Mouse (Mus musculus): Measurements from ENCODE around the gene Orai2. TPM values are rescaled to one million over a fixed set of nuclear protein-coding genes. Genes with fewer than 3 reads are reported as not detected.
"Not testable (repeated sequence)": the region's sequence is repeated elsewhere in the genome, so short reads cannot be mapped to it uniquely, and the experiment has no call there.

Orai2 gene
- polyA plus RNA-seq, 3 experiments from 2014 or later: 55.8 to 72.0 (median 64.8) TPM

DNA sequence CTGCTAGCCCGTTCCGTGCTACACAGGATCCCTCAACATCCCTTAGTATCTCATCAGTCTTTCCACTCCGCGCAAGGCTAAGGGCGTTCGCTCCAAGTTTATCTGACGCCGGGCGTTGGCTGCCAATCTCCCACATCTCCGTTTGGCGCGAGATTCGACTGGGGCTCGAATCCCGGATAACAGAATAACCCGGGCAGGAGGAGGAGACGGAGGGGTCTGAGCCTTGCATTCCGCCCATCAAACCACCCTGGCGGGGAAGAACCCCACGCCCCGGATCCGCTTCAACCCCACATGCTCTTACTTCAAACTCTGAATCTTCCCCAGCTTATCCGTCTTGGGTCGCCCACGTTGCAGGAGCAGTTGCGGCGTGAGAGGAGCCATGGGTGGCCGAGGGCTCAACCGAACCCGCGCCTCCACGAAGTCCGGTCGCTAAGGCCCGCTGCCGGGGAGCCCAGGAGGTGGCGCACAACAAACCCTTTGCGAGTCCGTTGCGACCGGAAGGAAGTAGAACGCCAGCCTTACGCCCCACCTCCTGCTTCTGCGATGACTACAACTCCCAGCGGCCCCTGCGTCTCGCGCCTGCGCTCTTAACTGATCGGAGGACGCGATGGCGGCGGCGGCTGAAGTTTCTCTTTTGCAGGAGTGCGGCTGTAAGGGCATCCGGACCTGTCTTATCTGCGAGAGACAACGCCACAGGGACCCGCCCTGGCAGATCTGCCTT lies 34.8 kb downstream of the Orai2 start, which contains the start of the genes Lrwd1 and Alkbh4:
Gene Lrwd1, minus strand, starts transcription at position 504 of the 721 bp plus-strand sequence.
Gene Alkbh4, plus strand, starts transcription at position 576 of the 721 bp plus-strand sequence.
- ATAC-seq: peak; percentile 95

DNA sequence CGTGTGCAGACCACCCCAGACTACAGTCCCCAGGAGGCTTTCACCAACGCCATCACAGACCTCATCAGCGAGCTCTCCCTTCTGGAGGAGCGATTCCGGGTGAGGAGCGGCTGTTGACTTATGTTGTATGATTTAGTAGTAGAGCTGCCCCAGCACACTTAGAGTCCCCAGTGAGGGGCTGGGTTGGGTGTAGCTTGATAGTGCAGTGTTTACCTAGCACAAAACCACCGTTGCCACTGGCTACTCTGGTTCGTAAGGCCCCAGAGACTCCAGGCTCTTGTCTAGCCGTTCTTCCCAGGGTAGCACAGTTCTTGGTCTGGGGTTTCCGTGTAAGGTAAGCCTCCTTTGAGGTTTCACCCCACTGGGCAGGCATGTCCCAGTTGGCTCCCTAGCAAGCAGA lies 48.3 kb downstream of the Orai2 start:
- ATAC-seq: no peak

DNA sequence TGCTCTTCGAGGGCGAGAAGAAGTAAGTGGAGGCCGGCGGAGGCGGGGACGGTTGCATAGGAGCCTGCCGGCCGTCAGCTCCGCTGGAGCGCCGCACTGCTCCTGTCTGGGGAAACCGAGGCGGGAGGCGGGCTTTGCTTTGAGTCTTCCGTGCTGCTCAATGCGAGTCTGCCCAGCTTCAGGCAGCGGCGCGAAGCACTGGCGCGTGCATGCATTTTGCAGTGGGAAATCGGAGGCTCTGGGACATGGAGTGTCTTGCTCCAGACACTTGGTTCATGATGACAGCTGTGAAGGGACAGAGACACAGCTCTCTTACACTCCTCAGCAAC lies 53.8 kb downstream of the Orai2 start:
- ATAC-seq: peak; percentile 56

DNA sequence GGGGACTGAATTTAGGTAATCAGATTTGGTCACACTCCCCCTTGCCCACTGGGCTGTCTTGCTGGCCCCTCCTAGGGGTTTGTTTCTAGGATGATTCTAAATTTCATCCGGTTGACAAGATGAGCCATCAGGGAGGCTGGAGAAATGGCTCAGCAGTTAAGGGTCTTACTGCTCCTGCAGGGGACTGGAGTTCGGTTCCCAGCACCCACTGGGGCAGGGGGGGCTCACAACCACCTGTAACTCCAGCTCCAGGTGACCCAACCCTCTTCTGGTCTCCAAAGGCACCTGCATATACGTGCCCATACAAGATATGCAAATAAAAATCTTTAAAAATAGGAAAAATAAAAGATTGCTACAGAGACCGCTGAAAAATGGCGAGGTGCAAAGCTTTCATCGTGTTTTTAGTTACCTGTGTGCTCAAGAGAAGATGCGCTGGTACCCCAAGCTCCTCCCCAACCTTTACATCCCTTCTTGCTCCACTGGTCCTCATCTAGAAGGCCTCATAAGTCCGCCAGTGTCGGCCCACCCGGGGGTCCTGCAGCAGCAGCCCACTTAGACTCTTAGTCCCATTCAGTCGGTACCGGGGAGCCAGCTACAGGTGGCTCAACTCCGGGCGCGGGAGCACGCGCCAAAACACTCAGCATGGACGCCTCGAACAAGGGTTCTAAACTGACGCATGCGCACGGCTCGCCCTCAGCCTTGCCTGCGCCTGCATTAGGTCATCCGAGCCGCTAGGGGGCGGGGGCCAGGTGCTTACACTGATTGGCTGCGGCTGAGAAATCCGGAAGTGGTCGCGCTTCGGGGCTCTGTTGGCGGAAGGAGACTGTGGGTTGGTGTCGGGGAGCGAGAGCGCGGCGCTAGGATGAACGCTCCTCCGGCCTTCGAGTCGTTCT lies 54.4 kb downstream of the Orai2 start, which contains the start of gene Polr2j:
Gene Polr2j, plus strand, starts transcription at position 741 of the 893 bp plus-strand sequence.
- peak; percentile 100 for ATAC-seq

DNA sequence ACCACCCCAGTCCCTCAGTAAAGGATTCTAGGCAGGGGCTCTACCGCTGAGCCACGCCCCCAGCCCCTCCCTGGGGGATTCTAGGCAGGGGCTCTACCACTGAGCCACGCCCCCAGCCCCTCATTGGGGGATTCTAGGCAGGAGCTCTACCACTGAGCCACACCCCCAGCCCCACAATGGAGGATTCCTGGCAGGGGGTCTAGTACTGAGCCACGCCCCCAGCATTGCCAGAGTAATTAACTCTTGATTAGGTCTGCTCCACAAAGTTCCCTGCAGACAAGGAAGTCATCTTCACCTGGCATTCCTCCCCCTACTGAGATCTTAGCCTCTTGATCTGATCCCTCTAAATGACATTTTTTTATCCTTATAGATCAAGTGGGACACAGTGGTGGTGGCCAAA lies 57.0 kb downstream of the Orai2 start:
- ATAC-seq: not testable (repeated sequence)

DNA sequence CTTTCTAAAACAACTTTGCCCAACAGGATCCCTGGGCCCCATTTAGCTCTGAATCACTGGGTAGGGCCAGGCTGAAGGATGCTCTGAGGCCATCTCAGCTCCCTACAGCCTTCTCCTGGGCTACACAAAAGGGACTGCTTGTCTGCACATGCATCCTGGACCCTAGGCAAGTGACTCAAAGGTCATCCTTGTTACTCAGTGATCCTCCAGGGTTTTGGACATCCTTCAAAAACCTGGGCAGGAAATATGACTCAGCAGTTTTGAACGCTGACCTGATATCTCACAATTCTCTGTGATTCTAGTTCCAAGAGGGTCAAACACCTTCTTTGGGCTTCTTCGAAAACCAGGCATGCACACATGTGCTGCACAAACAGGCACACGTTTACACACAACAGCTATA lies 61.5 kb downstream of the Orai2 start:
- ATAC-seq: no peak

DNA sequence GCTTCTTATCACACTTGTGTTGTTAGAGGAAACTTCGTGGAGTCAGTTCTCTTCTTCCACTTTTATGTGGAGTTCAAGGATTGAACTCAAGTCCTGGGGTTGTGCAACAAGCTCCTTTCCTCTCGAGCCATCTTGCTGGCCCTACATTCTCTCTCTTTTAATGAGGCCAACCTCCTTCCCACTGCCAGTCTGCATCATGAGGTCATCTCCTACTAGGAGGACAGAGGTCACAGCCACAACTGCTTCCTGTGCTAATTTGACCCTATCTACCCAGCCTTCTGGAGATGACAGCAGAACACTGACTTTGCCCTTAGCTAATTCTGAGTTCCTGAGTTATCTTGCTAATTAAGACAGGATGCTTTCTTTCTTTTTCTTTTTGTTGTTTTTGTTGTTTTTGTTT lies 62.0 kb downstream of the Orai2 start:
- no peak for ATAC-seq

DNA sequence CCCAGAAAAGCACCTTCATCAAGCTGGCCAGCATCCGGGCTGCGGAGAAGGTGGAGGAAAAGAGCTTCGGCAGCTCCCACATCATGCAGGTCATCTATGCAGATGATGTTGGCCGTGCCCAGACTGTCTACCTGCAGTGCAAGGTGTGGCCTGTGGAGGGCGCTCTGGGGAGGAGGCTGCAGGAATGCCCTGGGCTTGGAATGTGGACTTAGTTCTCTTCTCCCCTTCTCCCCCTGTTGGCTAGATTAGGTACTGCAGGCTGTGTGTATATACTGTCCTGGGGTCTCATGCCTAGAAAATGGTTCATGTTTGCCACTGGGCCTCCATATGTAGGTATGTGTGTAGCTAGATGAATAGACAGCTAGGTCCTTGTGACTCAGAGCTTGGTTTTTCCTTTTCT lies 66.0 kb downstream of the Orai2 start:
- no peak for ATAC-seq

DNA sequence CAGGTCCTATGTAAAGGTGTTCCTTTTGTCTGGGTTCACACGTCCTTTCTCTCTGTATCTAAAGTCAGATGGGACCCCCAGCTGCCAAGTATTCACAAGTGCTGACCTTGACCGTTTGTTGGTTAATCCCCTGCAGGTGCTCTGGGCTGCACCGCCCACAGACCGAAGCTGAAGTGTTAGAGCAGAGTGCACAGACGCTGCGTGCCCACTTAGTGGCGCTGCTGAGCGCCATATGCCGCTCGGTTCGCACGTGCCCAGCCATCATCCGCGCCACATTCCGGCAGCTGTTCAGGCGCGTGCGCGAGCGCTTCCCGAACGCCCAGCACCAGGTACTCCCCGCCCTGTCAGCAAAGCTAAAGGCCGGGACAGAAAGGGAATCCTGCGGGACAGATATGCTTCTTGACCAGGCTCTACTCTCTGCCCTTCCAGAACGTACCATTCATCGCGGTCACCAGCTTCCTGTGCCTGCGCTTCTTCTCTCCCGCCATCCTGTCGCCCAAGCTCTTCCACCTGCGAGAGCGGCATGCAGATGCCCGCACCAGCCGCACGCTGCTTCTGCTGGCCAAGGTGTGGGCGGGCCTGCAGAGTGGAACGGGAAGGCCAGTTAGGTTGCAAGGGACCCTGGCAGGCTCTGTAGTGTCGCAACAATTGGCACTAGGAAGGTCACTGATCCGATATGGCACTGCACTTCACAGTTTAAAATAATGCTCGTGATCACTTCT lies 68.3 kb downstream of the Orai2 start:
- ATAC-seq: peak; percentile 92

DNA sequence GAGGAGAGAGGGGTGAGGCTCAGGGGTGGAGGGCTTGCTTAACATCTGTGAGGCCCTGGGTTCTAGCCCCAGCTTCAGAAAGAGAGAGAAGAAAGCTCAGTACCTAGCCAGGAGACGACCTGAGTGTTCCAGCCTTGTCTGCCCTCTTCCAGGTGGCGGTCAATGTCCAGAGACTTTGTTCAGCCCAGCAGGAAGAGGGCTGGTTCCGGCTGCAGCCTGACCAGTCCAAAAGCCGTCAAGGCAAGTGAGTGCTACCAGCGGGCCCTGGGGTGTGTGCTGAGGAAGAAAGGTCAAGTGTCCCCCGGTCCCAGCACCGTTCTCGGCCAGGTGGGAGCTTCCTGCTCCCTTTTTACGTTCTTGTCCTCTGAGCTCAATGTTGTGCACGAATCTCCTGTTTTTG lies 72.0 kb downstream of the Orai2 start:
- ATAC-seq: no peak

Other genes starting within 250 kb of the Orai2 start
- 10 to 100 TPM; 29.8 to 46.2 (median 37.0) TPM for gene Ywhag, start 236.1 kb downstream of the Orai2 start, polyA plus RNA-seq (2017; shearing (Covaris generic))
- gene Ssc4d, start 196.2 kb downstream of the Orai2 start, polyA plus RNA-seq (2017; shearing (Covaris generic)): 1 to 10 TPM; 1.0 to 2.0 (median 1.4) TPM
- not detected for gene Zp3, start 190.6 kb downstream of the Orai2 start, polyA plus RNA-seq (2017; shearing (Covaris generic))
- gene Dtx2, start 175.9 kb downstream of the Orai2 start, polyA plus RNA-seq (2017; shearing (Covaris generic)): 10 to 100 TPM in 1 of 3 experiments, 1 to 10 TPM in 2; 8.5 to 10.8 (median 9.1) TPM
- gene Upk3b, start 132.2 kb downstream of the Orai2 start, polyA plus RNA-seq (2017; shearing (Covaris generic)): under 1 TPM in 1 of 3 experiments, not detected in 2; 0.16 TPM
- not detected for gene Upk3bl, start 116.2 kb downstream of the Orai2 start, polyA plus RNA-seq (2017; shearing (Covaris generic))
- 1 to 10 TPM; 1.5 to 2.4 (median 1.7) TPM for gene Rasa4, start 86.8 kb downstream of the Orai2 start, polyA plus RNA-seq (2017; shearing (Covaris generic))
- 100 to 1,000 TPM; 120 to 150 (median 121) TPM for gene Polr2j, start 54.1 kb downstream of the Orai2 start, polyA plus RNA-seq (2017; shearing (Covaris generic))
- 10 to 100 TPM; 37.0 to 37.7 (median 37.2) TPM for gene Lrwd1, start 34.6 kb downstream of the Orai2 start, polyA plus RNA-seq (2017; shearing (Covaris generic))
- 10 to 100 TPM; 51.3 to 63.3 (median 56.7) TPM for gene Alkbh4, start 34.6 kb downstream of the Orai2 start, polyA plus RNA-seq (2017; shearing (Covaris generic))
- gene Prkrip1, start 28.2 kb upstream of the Orai2 start, polyA plus RNA-seq (2017; shearing (Covaris generic)): 10 to 100 TPM; 40.9 to 48.3 (median 45.5) TPM
- gene Sh2b2, start 75.8 kb upstream of the Orai2 start, polyA plus RNA-seq (2017; shearing (Covaris generic)): under 1 TPM in 1 of 3 experiments, not detected in 2; 0.24 TPM